In genomic region chr14:51128775-51129623, GRCm38 (mm10) we compare ENCODE assay signal across 16 mouse cellular contexts. TPM values are rescaled to one million over a fixed set of nuclear protein-coding genes. Genes with fewer than 3 reads are reported as not detected.
DNase-seq lines count a peak whose midpoint lies in the region; ATAC-seq lines count a peak whose summit lies in the region.
"Had no signal": no experiment of that assay in that cellular context is flagged by ENCODE, and none has a peak within 500 bp of the region (broad histone marks: within the 10 kb centered on the region; RNA-seq: fewer than 3 reads in every experiment).

No protein-coding gene starts in this region.

- H3K27me3 ChIP-seq in megakaryocyte, embryonic 14.5 days (replicated peaks): peaks cover 4% of the 10 kb centered on the region

- DNase-seq in thymus, postnatal 0 days (ENCODE audit: low spot score): peak; percentile 6
- DNase-seq in thymus, postnatal 14 days: no peak
- DNase-seq in adrenal gland, postnatal 4 days (ENCODE audit: low spot score in 2 of 2): no peak
- DNase-seq in kidney, postnatal 25 days: no peak
- no peak for DNase-seq in yolk sac, embryonic 10.5 days (ENCODE audit: low spot score)
- no peak for DNase-seq in layer of hippocampus, adult 9-10 months (ENCODE audit: low spot score)
- DNase-seq: adrenal gland, postnatal 10 days; gastrocnemius, adult 2 months; thymus, adult 18-20 months had no signal

- H3K36me3 ChIP-seq in megakaryocyte, embryonic 14.5 days (replicated peaks; ENCODE audit: low read length): no peaks in the 10 kb centered on the region

- H3K9me3 ChIP-seq in megakaryocyte, embryonic 14.5 days: peaks cover 2% of the 10 kb centered on the region; the same call in 1 of the 2 replicates

- H3K4me1 ChIP-seq in megakaryocyte, embryonic 14.5 days: peaks cover 58% of the 10 kb centered on the region

- ATAC-seq in erythroid progenitor cell, adult 5-6 weeks (replicated peaks; ENCODE audit: low FRiP score, poor library complexity, severe bottlenecking): peak; percentile 28
- ATAC-seq: intestine, postnatal 0 days had no signal

- H3K4me3 ChIP-seq in megakaryocyte, embryonic 14.5 days (replicated peaks): peak overlapping the region; percentile 83
- H3K4me3 ChIP-seq: gastrocnemius, adult 2 months had no signal

RNA-seq across cellular contexts. Expression of gene Rnase6, which starts 5.3 kb away (rescaled TPM):
- 3.1 and 4.6 TPM in 2 replicates for polyA plus RNA-seq in thymus, postnatal 0 days (2015; fragmentation: Nextera tagmentation; extraction: Ambion mirVana)
- 10.5 and 25.6 TPM in 2 replicates for total RNA-seq in erythroid progenitor cell, adult 5-6 weeks (2015; ENCODE audit: low replicate concordance)
- 11.7 and 13.3 TPM in 2 replicates for total RNA-seq in erythroid progenitor cell, adult 5-6 weeks (2017; ENCODE audit: low replicate concordance)
- polyA plus RNA-seq in megakaryocyte, embryonic 14.5 days (2012; ENCODE audit: insufficient read depth, low replicate concordance): 0.23 TPM in 1 of 2 replicates, not detected in the other
- 1 to 10 TPM in 1 of 2 experiments, under 1 TPM in 1; 0.84 to 1.6 TPM for total RNA-seq in adrenal gland, postnatal 4 days (2021)

RNA-seq across cellular contexts. Expression of gene Eddm3b, which starts 14.8 kb away (rescaled TPM):
- not detected in 2 replicates for polyA plus RNA-seq in thymus, postnatal 0 days (2015; fragmentation: Nextera tagmentation; extraction: Ambion mirVana)
- not detected in 2 replicates for total RNA-seq in erythroid progenitor cell, adult 5-6 weeks (2015; ENCODE audit: low replicate concordance)
- total RNA-seq in erythroid progenitor cell, adult 5-6 weeks (2017; ENCODE audit: low replicate concordance): not detected in 2 replicates
- not detected in 2 replicates for polyA plus RNA-seq in megakaryocyte, embryonic 14.5 days (2012; ENCODE audit: insufficient read depth, low replicate concordance)
- total RNA-seq in adrenal gland, postnatal 4 days (2021): under 1 TPM in 1 of 2 experiments, not detected in 1; 0.28 TPM
- total RNA-seq: adrenal gland, postnatal 10 days; gastrocnemius, adult 2 months; layer of hippocampus, postnatal 10 days had no signal
- polyA plus RNA-seq: cortical plate, adult 2 months; heart, postnatal 0 days had no signal

RNA-seq across cellular contexts. Expression of gene Rnase1, which starts 17.6 kb away (rescaled TPM):
- 1.2 and 1.4 TPM in 2 replicates for polyA plus RNA-seq in thymus, postnatal 0 days (2015; fragmentation: Nextera tagmentation; extraction: Ambion mirVana)
- total RNA-seq in erythroid progenitor cell, adult 5-6 weeks (2015; ENCODE audit: low replicate concordance): not detected in 2 replicates
- not detected in 2 replicates for total RNA-seq in erythroid progenitor cell, adult 5-6 weeks (2017; ENCODE audit: low replicate concordance)
- polyA plus RNA-seq in megakaryocyte, embryonic 14.5 days (2012; ENCODE audit: insufficient read depth, low replicate concordance): not detected in 2 replicates
- 100 to 1,000 TPM in 1 of 2 experiments, not detected in 1; 401 TPM for total RNA-seq in adrenal gland, postnatal 4 days (2021)
- total RNA-seq: adrenal gland, postnatal 10 days; gastrocnemius, adult 2 months had no signal

RNA-seq across cellular contexts. Expression of gene Rnase2b, which starts 33.1 kb away (rescaled TPM):
- polyA plus RNA-seq in thymus, postnatal 0 days (2015; fragmentation: Nextera tagmentation; extraction: Ambion mirVana): not detected in 2 replicates
- not detected in 2 replicates for total RNA-seq in erythroid progenitor cell, adult 5-6 weeks (2015; ENCODE audit: low replicate concordance)
- total RNA-seq in erythroid progenitor cell, adult 5-6 weeks (2017; ENCODE audit: low replicate concordance): not detected in 2 replicates
- polyA plus RNA-seq in megakaryocyte, embryonic 14.5 days (2012; ENCODE audit: insufficient read depth, low replicate concordance): not detected in 2 replicates
- not detected for total RNA-seq in adrenal gland, postnatal 4 days (2021)
- total RNA-seq: adrenal gland, postnatal 10 days; gastrocnemius, adult 2 months; layer of hippocampus, postnatal 10 days had no signal
- polyA plus RNA-seq: cortical plate, adult 2 months; heart, postnatal 0 days; intestine, postnatal 0 days; limb, embryonic 14.5 days had no signal

RNA-seq across cellular contexts. Expression of gene Ang, which starts 38.0 kb away (rescaled TPM):
- polyA plus RNA-seq in thymus, postnatal 0 days (2015; fragmentation: Nextera tagmentation; extraction: Ambion mirVana): 5.0 and 6.0 TPM in 2 replicates
- total RNA-seq in erythroid progenitor cell, adult 5-6 weeks (2015; ENCODE audit: low replicate concordance): 8.0 and 17.7 TPM in 2 replicates
- 2.2 TPM in 1 of 2 replicates, not detected in the other for total RNA-seq in erythroid progenitor cell, adult 5-6 weeks (2017; ENCODE audit: low replicate concordance)
- not detected in 2 replicates for polyA plus RNA-seq in megakaryocyte, embryonic 14.5 days (2012; ENCODE audit: insufficient read depth, low replicate concordance)
- 10 to 100 TPM in 1 of 2 experiments, 1 to 10 TPM in 1; 9.9 to 10.7 TPM for total RNA-seq in adrenal gland, postnatal 4 days (2021)

Comparison
In these comparisons a context has a peak if more than half of its experiments do, and no peak if none do; other contexts are left out.
1. RNA of gene Rnase6, which starts 5.3 kb away (total RNA-seq): 10.5 to 25.6 TPM in erythroid progenitor cell, adult 5-6 weeks; 0.84 to 1.6 TPM in adrenal gland, postnatal 4 days; every median in the first group is over 4 times any median in the second.